Mouse (Mus musculus) midbrain, embryonic 15.5 days (tissue): ENCODE results near the gene Gnb5. TPM values are rescaled to one million over a fixed set of nuclear protein-coding genes. Genes with fewer than 3 reads are reported as not detected.
A peak's percentile ranks its signal among the peaks of the same experiment; 100 is the strongest.

Experiments used
- ATAC-seq: fragments of 200-750 bp; cut with Nextera tagmentation; replicated peaks from 2 replicates; pipeline ENCODE4 v1.8.0; 2017; ENCODE audit warnings: moderate TSS enrichment
- H3K27ac ChIP-seq: fragments of 300-500 bp; sonication (generic); 2 replicates; pipeline ENCODE4 v1.5.1; 2015; ENCODE audit warnings: mild to moderate bottlenecking, inconsistent platforms
- H3K27me3 ChIP-seq: fragments of 300-500 bp; sonication (generic); replicated peaks from 2 replicates; pipeline ENCODE4 v1.6.1; 2015; ENCODE audit warnings: inconsistent platforms
- H3K36me3 ChIP-seq: fragments of 300-500 bp; sonication (generic); replicated peaks from 2 replicates; pipeline ENCODE4 v1.6.1; 2015; ENCODE audit warnings: inconsistent platforms
- H3K4me1 ChIP-seq: fragments of 300-500 bp; sonication (generic); 2 replicates; pipeline ENCODE4 v1.6.1; 2015; ENCODE audit warnings: inconsistent platforms
- H3K4me2 ChIP-seq: fragments of 300-500 bp; sonication (generic); 2 replicates; pipeline ENCODE4 v1.6.1; 2015; ENCODE audit warnings: inconsistent platforms, mild to moderate bottlenecking, moderate library complexity
- H3K4me3 ChIP-seq: fragments of 300-500 bp; sonication (generic); 2 replicates; pipeline ENCODE4 v1.5.1; 2015; ENCODE audit warnings: mild to moderate bottlenecking, inconsistent platforms
- H3K9ac ChIP-seq: fragments of 300-500 bp; sonication (generic); 2 replicates; pipeline ENCODE4 v1.6.1; 2015; ENCODE audit warnings: mild to moderate bottlenecking, inconsistent platforms
- H3K9me3 ChIP-seq: fragments of 300-500 bp; sonication (generic); 2 replicates; pipeline ENCODE4 v1.6.1; 2016; ENCODE audit warnings: inconsistent platforms
- WGBS: fragments of 180-500 bp; shearing (Covaris S2); methylation state at CpG from one replicate; pipeline ENCODE4 v1.1.7; 2015; ENCODE audit warnings: mixed read lengths; 5-methylcytosine and 5-hydroxymethylcytosine counted together
- polyA plus RNA-seq: library from polyadenylated mRNA; unstranded; fragments of >200 nt; fragmentation: Nextera tagmentation; extraction: Ambion mirVana; gene quantifications from 2 replicates; pipeline ENCODE4 v1.2.1, GENCODE M21; 2015

The Gnb5 gene
- polyA plus RNA-seq, 1 experiment from 2014 or later, result 69.5 TPM

DNA sequence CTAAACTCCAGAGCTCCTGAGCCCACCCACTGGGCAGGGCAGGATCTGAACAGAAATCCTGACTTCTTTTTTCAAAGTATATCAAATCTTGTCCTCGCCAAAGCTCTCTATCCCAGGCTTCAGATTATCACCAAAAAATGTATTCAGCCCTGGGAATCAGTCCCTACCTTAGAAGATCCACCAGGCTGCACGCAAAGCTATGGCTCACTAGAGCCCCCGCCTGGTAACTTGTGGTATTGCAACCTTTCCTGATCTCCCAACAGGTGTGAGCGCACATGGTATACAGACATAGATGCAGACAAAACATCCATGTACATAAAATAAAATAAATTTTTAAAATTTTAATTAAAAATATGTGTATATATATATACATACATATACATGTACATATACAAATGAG lies 5.9 kb downstream of the Gnb5 start:
- Histone ChIP-seq H3K9ac (no peak overlapping the region), H3K27me3 (no peaks in the 10 kb centered on the region), H3K4me3 (no peak overlapping the region), H3K4me1 (peaks cover 22% of the 10 kb centered on the region), H3K9me3 (no peaks in the 10 kb centered on the region), H3K27ac (no peak overlapping the region), H3K36me3 (no peaks in the 10 kb centered on the region), H3K4me2 (no peak overlapping the region)
- 15% methylated on average over 4 of the region's 4 CpGs for WGBS
- ATAC-seq, result no peak

GRCm38 (mm10) chr9:75313138-75313831 lies 7.2 kb downstream of the Gnb5 start:
- peak overlapping the region; percentile 85 for H3K27ac ChIP-seq
- peak overlapping the region; percentile 82; the same call in 1 of the 2 replicates for H3K9ac ChIP-seq
- WGBS, result 34% methylated on average over 11 of the region's 11 CpGs
- H3K4me3 ChIP-seq, result peak overlapping the region; percentile 72
- peaks cover 22% of the 10 kb centered on the region for H3K4me1 ChIP-seq
- ATAC-seq, result peak; percentile 40
- no peaks in the 10 kb centered on the region for H3K27me3 ChIP-seq
- no peaks in the 10 kb centered on the region for H3K9me3 ChIP-seq
- H3K36me3 ChIP-seq, result no peaks in the 10 kb centered on the region
- H3K4me2 ChIP-seq, result peak overlapping the region; percentile 76

- Histone ChIP-seq H3K4me3 (peak overlapping the region; percentile 72), H3K4me1 (peaks cover 22% of the 10 kb centered on the region), H3K9me3 (no peaks in the 10 kb centered on the region), H3K27me3 (no peaks in the 10 kb centered on the region), H3K27ac (peak overlapping the region; percentile 85), H3K4me2 (peak overlapping the region; percentile 76), H3K36me3 (no peaks in the 10 kb centered on the region), H3K9ac (peak overlapping the region; percentile 82)
- under 1% methylated on average over 50 of the region's 52 CpGs for WGBS
- peak; percentile 90 for ATAC-seq
Observed at GRCm38 (mm10) chr9:75313832-75314516, 7.9 kb downstream of the Gnb5 start.

- peak overlapping the region; percentile 85 for H3K27ac ChIP-seq
- H3K4me2 ChIP-seq, result peak overlapping the region; percentile 76
- WGBS, result 3% methylated on average over 22 of the region's 22 CpGs
- ATAC-seq, result peak; percentile 40
- peaks cover 22% of the 10 kb centered on the region for H3K4me1 ChIP-seq
- H3K9me3 ChIP-seq, result no peaks in the 10 kb centered on the region
- H3K36me3 ChIP-seq, result no peaks in the 10 kb centered on the region
- peak overlapping the region; percentile 82 for H3K9ac ChIP-seq
- no peaks in the 10 kb centered on the region for H3K27me3 ChIP-seq
- peak overlapping the region; percentile 72 for H3K4me3 ChIP-seq
Observed at GRCm38 (mm10) chr9:75314517-75315105, 8.5 kb downstream of the Gnb5 start.

GRCm38 (mm10) chr9:75315238-75315637 lies 9.2 kb downstream of the Gnb5 start:
- 66% methylated on average over 3 of the region's 3 CpGs for WGBS

GRCm38 (mm10) chr9:75316771-75317170 lies 10.7 kb downstream of the Gnb5 start:
- 95% methylated on average over 6 of the region's 6 CpGs for WGBS
- H3K4me1 ChIP-seq, result peaks cover 22% of the 10 kb centered on the region
- no peak for ATAC-seq
- H3K4me2 ChIP-seq, result no peak overlapping the region
- no peaks in the 10 kb centered on the region for H3K27me3 ChIP-seq
- no peaks in the 10 kb centered on the region for H3K9me3 ChIP-seq
- H3K4me3 ChIP-seq, result no peak overlapping the region
- no peak overlapping the region for H3K9ac ChIP-seq
- no peak overlapping the region for H3K27ac ChIP-seq
- H3K36me3 ChIP-seq, result no peaks in the 10 kb centered on the region

More at GRCm38 (mm10) chr9:75315238-75315637, 9.2 kb downstream of the Gnb5 start:
- H3K36me3 ChIP-seq, result no peaks in the 10 kb centered on the region
- H3K4me1 ChIP-seq, result peaks cover 22% of the 10 kb centered on the region
- peak overlapping the region; percentile 72 for H3K4me3 ChIP-seq
- no peak overlapping the region for H3K27ac ChIP-seq
- H3K27me3 ChIP-seq, result no peaks in the 10 kb centered on the region
- H3K9me3 ChIP-seq, result no peaks in the 10 kb centered on the region
- H3K9ac ChIP-seq, result no peak overlapping the region; the same call in 1 of the 2 replicates
- peak overlapping the region; percentile 76 for H3K4me2 ChIP-seq
- no peak for ATAC-seq

- Histone ChIP-seq H3K27ac (no peak overlapping the region), H3K4me1 (peaks cover 19% of the 10 kb centered on the region), H3K4me3 (no peak overlapping the region), H3K9ac (no peak overlapping the region), H3K27me3 (no peaks in the 10 kb centered on the region), H3K9me3 (no peaks in the 10 kb centered on the region), H3K36me3 (no peaks in the 10 kb centered on the region), H3K4me2 (no peak overlapping the region)
- WGBS, result 99% methylated on average over 2 of the region's 2 CpGs
- no peak for ATAC-seq
Observed at GRCm38 (mm10) chr9:75318196-75318595, 12.1 kb downstream of the Gnb5 start.

- H3K9me3 ChIP-seq, result no peaks in the 10 kb centered on the region
- no peaks in the 10 kb centered on the region for H3K27me3 ChIP-seq
- H3K36me3 ChIP-seq, result no peaks in the 10 kb centered on the region
- H3K9ac ChIP-seq, result no peak overlapping the region
- no peak overlapping the region for H3K4me2 ChIP-seq
- ATAC-seq, result no peak
- peak overlapping the region; percentile 46 for H3K27ac ChIP-seq
- peaks cover 14% of the 10 kb centered on the region for H3K4me1 ChIP-seq
- WGBS, result 75% methylated on average over 3 of the region's 3 CpGs
- H3K4me3 ChIP-seq, result no peak overlapping the region
Observed at GRCm38 (mm10) chr9:75319365-75319764, 13.3 kb downstream of the Gnb5 start.

GRCm38 (mm10) chr9:75322099-75322885 lies 16.2 kb downstream of the Gnb5 start:
- Histone ChIP-seq H3K4me2 (no peak overlapping the region), H3K27me3 (no peaks in the 10 kb centered on the region), H3K4me1 (no peaks in the 10 kb centered on the region), H3K4me3 (no peak overlapping the region), H3K27ac (no peak overlapping the region), H3K36me3 (no peaks in the 10 kb centered on the region), H3K9me3 (no peaks in the 10 kb centered on the region), H3K9ac (no peak overlapping the region)
- ATAC-seq, result no peak
- WGBS, result 86% methylated on average over 13 of the region's 13 CpGs

DNA sequence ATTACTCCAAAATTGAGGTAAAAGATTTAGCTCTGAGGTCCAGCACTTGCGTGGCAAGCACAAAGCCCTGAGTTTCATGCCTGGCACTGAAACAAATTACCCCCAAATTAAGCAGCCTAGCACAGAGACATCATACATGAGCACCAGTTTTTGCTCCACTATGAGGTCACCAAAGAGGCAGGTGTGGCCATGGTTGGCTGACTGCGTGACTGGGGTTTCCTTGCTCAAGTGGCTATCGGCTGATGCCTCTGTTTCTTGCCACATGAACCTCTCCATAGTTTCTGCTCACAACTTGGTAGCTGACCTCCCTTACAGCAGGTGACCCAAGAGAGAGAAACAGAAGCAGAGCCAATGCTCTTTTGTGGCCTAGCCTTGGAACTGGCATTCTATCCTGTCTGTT lies 22.0 kb downstream of the Gnb5 start:
- no peak overlapping the region for H3K9ac ChIP-seq
- peaks cover 10% of the 10 kb centered on the region; the same call in 1 of the 2 replicates for H3K36me3 ChIP-seq
- H3K4me3 ChIP-seq, result no peak overlapping the region
- ATAC-seq, result no peak
- H3K4me2 ChIP-seq, result no peak overlapping the region
- no peaks in the 10 kb centered on the region for H3K4me1 ChIP-seq
- no peaks in the 10 kb centered on the region for H3K9me3 ChIP-seq
- WGBS, result 98% methylated on average over 3 of the region's 3 CpGs
- H3K27ac ChIP-seq, result no peak overlapping the region
- no peaks in the 10 kb centered on the region for H3K27me3 ChIP-seq

- Histone ChIP-seq H3K9ac (no peak overlapping the region), H3K4me2 (no peak overlapping the region), H3K27ac (no peak overlapping the region), H3K36me3 (peaks cover 16% of the 10 kb centered on the region), H3K4me3 (no peak overlapping the region), H3K27me3 (no peaks in the 10 kb centered on the region), H3K9me3 (no peaks in the 10 kb centered on the region), H3K4me1 (no peaks in the 10 kb centered on the region)
- 87% methylated on average over 8 of the region's 8 CpGs for WGBS
- ATAC-seq, result no peak
Observed at GRCm38 (mm10) chr9:75330821-75331220, 24.7 kb downstream of the Gnb5 start.

GRCm38 (mm10) chr9:75334440-75334839 lies 28.4 kb downstream of the Gnb5 start:
- Histone ChIP-seq H3K4me2 (no peak overlapping the region), H3K27me3 (no peaks in the 10 kb centered on the region), H3K36me3 (peaks cover 33% of the 10 kb centered on the region), H3K4me3 (no peak overlapping the region), H3K4me1 (no peaks in the 10 kb centered on the region), H3K27ac (no peak overlapping the region), H3K9me3 (no peaks in the 10 kb centered on the region), H3K9ac (no peak overlapping the region)
- no peak for ATAC-seq
- WGBS, result 83% methylated on average over 4 of the region's 4 CpGs
